Mouse (Mus musculus) left cerebral cortex, postnatal 4 days (tissue): ENCODE results near the gene Arl11. TPM values are rescaled to one million over a fixed set of nuclear protein-coding genes. Genes with fewer than 3 reads are reported as not detected.
A peak's percentile ranks its signal among the peaks of the same experiment; 100 is the strongest.
"Not testable (repeated sequence)": the region's sequence is repeated elsewhere in the genome, so short reads cannot be mapped to it uniquely, and the experiment has no call there.

ENCODE experiments used
- DNase-seq: peaks from one replicate; pipeline ENCODE4 v3.0.0-alpha.2; 2022
- intact Hi-C: fragments of 180-260 bp; cut with DNase I; formaldehyde crosslinking; loops from one replicate; pipeline ENCODE4 v1.15.1; 2025
- total RNA-seq, 2 experiments: library from RNA; stranded (reverse); gene quantifications; 2 replicates each; pipeline ENCODE4 v1.2.3; 2021

The Arl11 gene
- total RNA-seq, 2 experiments from 2014 or later, result 0.42 TPM; not detected in 1

GRCm38 (mm10) chr14:61327007-61327406 lies 17.5 kb downstream of the Arl11 start:
- intact Hi-C loops, result not testable (repeated sequence)

GRCm38 (mm10) chr14:61327618-61328450 lies 18.3 kb downstream of the Arl11 start:
- peak; percentile 84 for DNase-seq
- intact Hi-C loops, result no loop called here

More at GRCm38 (mm10) chr14:61327007-61327406, 17.5 kb downstream of the Arl11 start:
- not testable (repeated sequence) for DNase-seq

- intact Hi-C loops, result loop anchor here (5.0 kb wide), 1 partner anchor 167 kb away; no protein-coding TSS in a partner anchor
Observed at GRCm38 (mm10) chr14:61330591-61330990, 21.0 kb downstream of the Arl11 start.

GRCm38 (mm10) chr14:61330996-61331561 lies 21.5 kb downstream of the Arl11 start:
- intact Hi-C loops, result loop anchor here (5.0 kb wide), 1 partner anchor 166 kb away; no protein-coding TSS in a partner anchor
- peak; percentile 91 for DNase-seq

More at GRCm38 (mm10) chr14:61330591-61330990, 21.0 kb downstream of the Arl11 start:
- DNase-seq, result peak; percentile 78

GRCm38 (mm10) chr14:61339381-61339780 lies 29.8 kb downstream of the Arl11 start:
- DNase-seq, result no peak
- intact Hi-C loops, result no loop called here

GRCm38 (mm10) chr14:61344590-61344989 lies 35.0 kb downstream of the Arl11 start:
- no peak for DNase-seq
- intact Hi-C loops, result no loop called here

- intact Hi-C loops, result loop anchor here (5.0 kb wide), 1 partner anchor 1110 kb away; the partner anchor contains the start of gene Gucy1b2
- DNase-seq, result peak; percentile 62
Observed at GRCm38 (mm10) chr14:61346827-61347698, 37.5 kb downstream of the Arl11 start.

- DNase-seq, result no peak
Observed at GRCm38 (mm10) chr14:61349876-61350275, 40.3 kb downstream of the Arl11 start.

GRCm38 (mm10) chr14:61350808-61351207 lies 41.3 kb downstream of the Arl11 start:
- intact Hi-C loops, result no loop called here
- no peak for DNase-seq

More at GRCm38 (mm10) chr14:61349876-61350275, 40.3 kb downstream of the Arl11 start:
- intact Hi-C loops, result loop anchor here (5.0 kb wide), 1 partner anchor 1107 kb away; the partner anchor contains the start of gene Gucy1b2

- intact Hi-C loops, result no loop called here
- no peak for DNase-seq
Observed at GRCm38 (mm10) chr14:61354251-61355235, 45.0 kb downstream of the Arl11 start.

- DNase-seq, result peak; percentile 89
- intact Hi-C loops, result no loop called here
Observed at GRCm38 (mm10) chr14:61360131-61360980, 50.8 kb downstream of the Arl11 start, which contains the start of gene Ebpl. TSS of gene Ebpl (minus strand) at chr14:61360439.

- intact Hi-C loops, result no loop called here
- DNase-seq, result no peak
Observed at GRCm38 (mm10) chr14:61360981-61361511, 51.5 kb downstream of the Arl11 start.

Other genes with a start within 250 kb of the Arl11 start
- 10 to 100 TPM; 55.1 to 58.8 TPM for gene Sacs, start 171.3 kb upstream of the Arl11 start, total RNA-seq
- not detected for gene Sgcg, start 51.3 kb upstream of the Arl11 start, total RNA-seq
- gene Ebpl, start 50.7 kb downstream of the Arl11 start, total RNA-seq, result 1 to 10 TPM; 7.0 to 7.4 TPM
- gene Kpna3, start 130.1 kb downstream of the Arl11 start, total RNA-seq, result 10 to 100 TPM; 88.4 to 97.8 TPM
- gene Spryd7, start 247.1 kb downstream of the Arl11 start, total RNA-seq, result 10 to 100 TPM; 41.4 to 41.7 TPM